Mouse (Mus musculus) mesoderm, embryonic 11.5 days (tissue): Measurements from ENCODE around the gene Lrrc20.
"Not testable (repeated sequence)": the region's sequence is repeated elsewhere in the genome, so short reads cannot be mapped to it uniquely, and the experiment has no call there.

Experiments
- DNase-seq: peaks from one replicate; pipeline ENCODE4 v3.0.0-alpha.2; 2012; ENCODE audit warnings: low read depth, low spot score

The Lrrc20 gene

DNA sequence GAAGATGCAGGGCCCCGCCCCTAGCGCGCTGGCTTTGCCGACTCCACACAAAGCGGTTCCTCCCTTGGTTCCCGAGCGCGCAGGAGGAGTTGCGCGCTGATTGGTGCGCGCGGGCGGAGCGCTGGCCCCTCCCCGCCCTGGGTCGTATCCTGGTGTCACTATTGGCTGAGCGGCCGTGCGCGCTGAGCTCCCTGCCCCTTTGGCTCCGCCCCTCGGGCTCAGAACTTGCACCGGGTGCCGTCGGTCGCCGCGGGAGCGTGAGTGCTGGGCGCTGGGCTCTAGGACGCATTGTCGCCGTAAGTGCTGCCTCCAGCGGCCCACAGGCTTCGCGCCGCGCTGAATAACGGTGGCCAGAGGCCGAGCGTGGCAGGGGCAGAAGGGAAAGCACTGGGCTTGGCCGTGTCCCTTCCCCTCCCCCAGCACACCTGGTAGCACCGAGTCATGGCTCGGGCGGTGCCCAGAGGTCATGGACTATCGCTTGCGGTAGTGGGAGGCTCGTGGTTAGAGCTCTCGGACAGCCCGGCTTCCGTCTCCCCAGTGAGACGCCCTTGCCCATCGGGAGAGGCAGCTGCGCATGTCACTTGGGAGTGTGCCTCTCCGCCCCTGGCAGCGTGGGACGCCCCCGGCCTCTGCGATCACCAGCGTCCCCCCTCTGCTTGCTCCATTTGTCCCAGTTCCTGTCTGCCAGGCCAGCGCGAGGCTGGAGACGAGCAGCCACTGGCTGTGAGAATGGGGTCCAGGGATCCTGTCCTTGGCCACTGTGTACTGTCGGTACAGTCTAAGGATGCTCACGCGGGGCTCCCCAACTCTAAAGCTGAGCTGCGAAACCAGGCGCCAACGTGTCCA, at the start of gene Lrrc20:
Gene Lrrc20, plus strand, starts transcription at position 208 of the 846 bp plus-strand sequence.
- peak; percentile 97 for DNase-seq

DNA sequence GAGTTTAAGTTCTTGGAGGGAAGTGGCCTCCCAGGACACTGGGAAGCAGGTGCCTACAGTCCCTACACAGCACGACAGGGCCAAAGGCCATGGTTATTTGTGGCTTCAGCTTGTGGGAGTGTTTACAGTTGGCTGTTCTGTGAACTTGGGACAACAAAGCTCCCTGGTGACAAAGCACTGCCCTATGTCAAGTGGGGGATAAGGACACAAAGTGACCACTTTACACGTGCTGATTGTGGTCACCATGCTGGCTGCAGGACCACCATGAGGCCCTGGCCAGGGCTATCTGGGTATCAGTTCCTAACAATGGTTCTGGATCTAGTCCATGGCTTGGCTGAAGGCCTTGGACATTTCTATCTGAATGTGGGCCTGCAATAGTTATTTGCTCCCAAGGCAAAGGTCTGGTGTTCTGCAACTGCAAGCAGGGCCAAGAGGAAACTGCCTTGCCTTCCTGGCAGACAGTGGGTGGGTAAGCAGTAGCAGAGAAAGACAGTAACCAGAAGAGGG, 49.3 kb upstream of the Lrrc20 start:
- no peak for DNase-seq

GRCm38 (mm10) chr10:61427951-61428350, 47.6 kb upstream of the Lrrc20 start:
- DNase-seq = no peak

DNA sequence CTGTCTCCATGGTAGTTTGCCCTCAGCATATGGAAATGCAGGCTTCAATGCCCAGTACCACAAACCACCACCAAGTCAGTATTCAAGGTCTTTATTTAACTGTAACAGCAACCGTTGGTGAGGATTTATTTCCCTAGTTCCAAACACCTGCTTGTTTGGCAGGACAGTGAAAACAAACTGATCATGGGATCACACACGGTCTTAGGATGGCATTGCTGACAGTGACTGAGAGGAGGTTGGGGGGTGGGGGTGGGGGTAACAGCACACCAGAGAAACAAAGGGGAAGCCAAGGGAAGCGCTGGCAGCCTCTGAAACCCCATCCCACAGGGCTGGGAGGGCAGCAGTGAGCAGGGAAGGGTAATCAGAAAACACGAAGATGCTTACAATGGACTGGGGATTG, 47.2 kb upstream of the Lrrc20 start:
- DNase-seq = no peak

- DNase-seq = no peak
These were observed 46.6 kb upstream of the Lrrc20 start for GRCm38 (mm10) chr10:61429043-61429442.

DNA sequence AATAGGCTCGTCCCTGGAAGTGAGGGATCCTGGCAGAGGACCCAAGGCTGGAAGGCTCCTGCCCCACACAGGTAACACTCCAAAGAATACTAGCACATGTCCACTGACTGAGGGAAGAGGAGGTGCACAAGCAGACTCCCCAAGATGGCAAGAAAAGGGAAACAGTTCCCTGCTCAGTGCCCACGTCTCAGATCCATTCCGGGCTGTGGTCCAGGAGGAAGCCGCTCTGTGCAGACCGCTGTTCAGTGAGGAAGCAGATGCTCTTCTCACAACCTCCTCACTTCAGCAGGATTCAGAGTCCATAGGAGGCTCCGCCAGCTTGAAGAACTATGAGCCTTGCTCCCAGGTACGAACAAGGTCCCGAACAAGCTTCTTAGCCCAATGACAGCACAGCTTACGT, 44.2 kb upstream of the Lrrc20 start:
- DNase-seq = no peak

GRCm38 (mm10) chr10:61440202-61440800, 35.3 kb upstream of the Lrrc20 start:
- no peak for DNase-seq

GRCm38 (mm10) chr10:61443456-61443855, 32.1 kb upstream of the Lrrc20 start:
- DNase-seq = no peak

GRCm38 (mm10) chr10:61443876-61444275, 31.7 kb upstream of the Lrrc20 start:
- DNase-seq = no peak

- no peak for DNase-seq
These were observed 30.6 kb upstream of the Lrrc20 start for GRCm38 (mm10) chr10:61445016-61445415.

GRCm38 (mm10) chr10:61447581-61448353, 27.8 kb upstream of the Lrrc20 start:
- no peak for DNase-seq

GRCm38 (mm10) chr10:61448834-61449233, 26.8 kb upstream of the Lrrc20 start:
- no peak for DNase-seq

DNA sequence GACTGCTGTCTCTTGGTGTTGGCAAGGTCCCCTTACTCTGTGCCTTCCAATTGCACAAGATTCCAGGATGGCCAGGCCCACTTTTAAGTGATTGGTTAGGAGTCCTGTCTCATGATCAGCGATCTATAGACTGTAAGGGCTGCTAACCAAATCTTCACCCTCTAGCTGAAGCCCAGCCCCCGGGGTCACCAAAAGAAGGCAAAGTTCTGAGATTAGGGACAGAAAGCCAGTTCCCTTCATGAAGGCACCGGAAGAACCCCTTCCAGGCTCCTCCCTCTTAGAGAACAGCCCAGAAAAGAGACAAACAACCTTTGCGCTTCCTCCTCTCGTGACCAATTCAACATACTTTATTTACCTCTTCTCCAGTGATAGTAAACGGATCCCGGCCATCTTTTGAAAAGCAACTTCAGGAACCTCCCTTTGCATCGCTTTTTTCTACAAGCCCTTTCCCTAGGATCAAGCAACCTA, 24.1 kb upstream of the Lrrc20 start:
- DNase-seq = peak; percentile 12

DNA sequence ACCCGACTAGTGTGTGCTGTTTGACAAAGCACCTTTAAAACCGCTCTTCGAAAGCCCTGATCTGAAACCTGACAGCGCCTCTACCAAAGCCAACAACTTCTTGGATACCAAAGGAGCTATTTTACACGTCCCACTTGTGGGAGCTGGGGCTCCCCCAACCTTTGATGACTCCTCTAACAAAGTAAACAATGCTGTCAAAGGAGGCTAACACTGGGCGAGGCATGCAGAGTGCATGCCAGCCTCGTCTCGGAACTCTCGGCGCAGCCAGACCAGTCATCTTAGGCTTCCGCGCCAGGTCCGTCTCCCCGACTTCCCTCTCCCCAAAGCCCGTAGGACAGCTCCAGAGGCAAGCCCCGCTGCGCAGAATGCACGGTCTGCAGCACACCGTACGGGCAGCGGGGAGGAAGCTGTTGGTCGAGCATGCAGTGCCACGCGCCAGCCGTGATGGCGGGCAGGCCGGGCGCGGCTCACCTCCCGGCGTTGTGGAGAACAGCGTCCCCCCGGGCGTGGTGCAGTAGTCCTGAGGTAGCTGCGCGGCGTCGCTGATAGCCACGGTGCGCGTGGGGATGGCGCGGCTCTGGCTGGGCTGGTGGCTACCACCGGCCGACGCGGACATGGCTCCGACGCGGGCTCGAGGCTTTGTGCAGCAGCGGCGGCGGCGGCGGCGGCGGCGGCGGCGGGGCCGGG, 23.5 kb upstream of the Lrrc20 start:
- no peak for DNase-seq

DNA sequence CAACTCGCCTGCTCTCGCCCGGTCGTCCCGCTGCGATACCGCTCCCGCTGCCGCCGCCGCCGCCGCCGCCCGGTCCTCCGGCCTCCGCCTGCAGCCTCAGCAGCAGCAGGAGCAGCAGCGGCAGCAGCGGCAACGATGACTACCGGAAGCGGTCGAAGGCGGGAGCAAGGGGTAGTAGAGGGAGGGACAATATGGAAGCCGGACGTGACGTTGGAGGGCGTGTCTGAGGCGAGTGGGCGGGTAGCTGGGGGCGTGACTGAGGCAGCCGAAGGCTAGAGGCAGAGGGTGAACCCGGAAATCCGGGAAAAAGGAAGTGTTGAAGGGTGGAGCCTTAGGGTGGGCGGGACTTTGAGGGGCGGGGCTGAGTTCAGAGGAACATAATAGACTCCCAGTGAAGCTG, 23.0 kb upstream of the Lrrc20 start, which contains the start of gene Eif4ebp2:
Gene Eif4ebp2, minus strand, starts transcription at position 17 of the 400 bp plus-strand sequence.
- peak; percentile 98 for DNase-seq

GRCm38 (mm10) chr10:61453171-61453570, 22.4 kb upstream of the Lrrc20 start:
- not testable (repeated sequence) for DNase-seq

- DNase-seq = no peak
These were observed 18.4 kb upstream of the Lrrc20 start for GRCm38 (mm10) chr10:61457182-61457581.

DNA sequence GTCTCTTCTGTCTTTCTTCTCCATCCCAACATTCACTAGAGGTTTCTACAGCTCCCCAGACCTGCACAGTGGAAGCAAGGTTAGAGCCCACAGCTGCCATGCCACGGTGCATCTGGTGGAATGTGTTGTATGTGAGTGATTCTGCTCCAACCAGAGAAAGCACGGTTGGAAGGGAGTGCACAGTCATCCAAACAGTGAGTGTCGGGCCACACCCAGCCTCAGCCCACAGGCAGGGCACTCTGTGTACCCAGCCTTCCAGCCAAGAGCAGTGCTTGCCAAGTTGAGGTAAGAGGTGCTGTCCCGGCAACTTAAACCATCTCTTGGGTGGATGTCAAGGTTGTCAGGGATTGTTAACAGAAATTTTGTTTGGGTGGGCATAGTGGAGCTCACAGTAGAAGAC, 10.6 kb upstream of the Lrrc20 start:
- no peak for DNase-seq

GRCm38 (mm10) chr10:61466242-61466641, 9.4 kb upstream of the Lrrc20 start:
- no peak for DNase-seq

DNA sequence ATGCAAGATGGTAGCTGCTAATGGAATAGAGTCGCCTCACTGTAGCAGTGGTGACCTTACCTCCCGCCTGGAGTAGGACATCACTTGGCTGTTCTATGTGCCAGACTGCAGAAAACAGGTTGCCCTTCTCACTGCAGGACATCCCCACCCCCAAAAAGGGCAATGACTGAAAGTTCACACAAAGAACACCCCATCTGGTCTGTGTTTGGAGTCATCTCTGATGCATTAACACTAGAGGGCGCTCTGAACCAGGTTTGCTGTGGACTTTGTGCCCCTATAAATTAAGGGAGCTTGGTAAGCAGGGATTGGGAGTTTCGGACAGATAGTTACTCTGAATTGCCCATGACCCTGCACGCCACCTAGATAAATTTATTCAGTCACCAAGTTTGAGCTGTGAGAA, 8.7 kb upstream of the Lrrc20 start:
- peak; percentile 69 for DNase-seq

- no peak for DNase-seq
These were observed 6.7 kb upstream of the Lrrc20 start for GRCm38 (mm10) chr10:61468900-61469299.
